Mouse (Mus musculus) c-Kit-positive CD71-negative TER-119-negative erythroid progenitor cells, embryonic 14.5 days (primary cell): ENCODE data around the gene Prepl.

Experiments
- DNase-seq: peaks from one replicate; pipeline ENCODE4 v3.0.0-alpha.2; 2013; ENCODE audit warnings: low read depth

Gene Prepl

DNA sequence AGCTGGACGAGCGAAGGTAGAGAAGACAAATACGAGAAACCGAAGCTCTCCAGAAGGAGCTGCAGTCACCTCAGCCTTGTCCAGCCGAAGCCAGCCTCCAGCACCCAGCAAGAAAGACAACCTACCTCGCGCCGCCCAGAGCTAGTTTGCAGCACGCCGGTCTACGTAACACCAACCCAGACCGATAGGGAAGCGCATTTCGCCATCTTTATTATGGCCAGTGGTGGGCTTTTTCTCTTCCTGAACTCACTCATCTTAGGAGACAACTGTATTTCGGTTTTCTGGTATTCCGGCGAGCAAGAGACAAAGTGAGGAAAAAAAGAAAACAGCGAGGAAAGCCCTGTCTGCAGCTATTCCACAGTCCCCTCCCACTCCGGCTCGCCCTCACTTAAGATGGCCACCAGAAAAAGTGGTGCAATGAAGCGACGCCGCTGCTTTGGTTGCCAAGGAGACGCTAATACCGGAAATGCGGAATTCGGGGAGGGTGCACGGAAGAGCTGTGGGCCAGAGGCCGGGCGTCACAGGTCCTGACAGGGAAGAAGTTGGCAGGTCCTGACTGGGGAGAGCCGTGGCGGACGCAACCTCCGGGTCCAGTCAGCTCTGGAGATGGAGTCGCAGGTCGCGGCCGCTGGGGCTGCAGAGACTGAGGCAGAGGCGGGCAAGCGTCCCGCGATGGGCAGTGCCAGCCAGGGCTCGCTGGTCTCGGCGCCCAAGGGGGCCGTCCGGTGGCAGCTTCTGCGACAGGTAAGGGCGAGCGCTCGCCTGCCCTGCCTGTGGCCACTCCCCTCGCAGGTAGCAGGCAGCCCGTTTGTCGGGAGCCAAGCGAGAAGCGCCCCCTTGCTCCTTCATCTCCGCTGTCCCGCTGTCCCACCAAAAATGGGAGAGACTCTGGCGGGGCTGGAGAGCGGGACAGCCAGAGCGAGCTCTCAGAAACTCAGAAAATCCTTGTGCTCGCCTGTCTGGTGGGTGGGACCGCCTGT lies at the start of gene Prepl, which contains the start of gene Camkmt:
Prepl (minus strand) TSS at position 122 of the 980 bp plus-strand sequence.
Camkmt (plus strand) TSS at position 433 of the 980 bp plus-strand sequence.
- peak; percentile 96 for DNase-seq

GRCm38 (mm10) chr17:85138393-85138792 lies 48.4 kb upstream of the Prepl start:
- DNase-seq: no peak

- DNase-seq: peak; percentile 30
Measured at GRCm38 (mm10) chr17:85116643-85117042, 26.6 kb upstream of the Prepl start.

DNA sequence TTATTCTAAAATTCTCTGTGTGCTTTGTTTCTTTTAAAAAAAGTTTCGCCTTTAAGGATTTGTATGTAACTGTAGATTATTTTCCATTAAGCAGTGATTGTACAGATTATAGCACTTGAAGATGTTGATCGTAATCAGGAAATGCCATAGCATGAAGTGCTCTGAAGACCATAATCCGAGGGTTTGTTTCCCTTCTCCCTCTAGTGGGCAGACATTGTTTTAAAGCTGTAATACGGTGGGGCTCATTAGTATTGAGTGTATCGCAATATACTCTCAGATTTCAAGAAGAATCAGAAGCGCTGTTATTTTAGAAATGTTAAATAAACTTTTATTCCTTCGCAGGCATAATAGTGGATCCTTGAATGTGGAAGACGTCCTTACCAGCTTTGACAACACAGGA lies 23.4 kb upstream of the Prepl start:
- no peak for DNase-seq

GRCm38 (mm10) chr17:85110640-85111039 lies 20.6 kb upstream of the Prepl start:
- no peak for DNase-seq

- DNase-seq: no peak
Measured at GRCm38 (mm10) chr17:85103310-85103709, 13.3 kb upstream of the Prepl start.

- no peak for DNase-seq
Measured at GRCm38 (mm10) chr17:85101751-85102150, 11.7 kb upstream of the Prepl start.

GRCm38 (mm10) chr17:85100232-85100631 lies 10.2 kb upstream of the Prepl start:
- no peak for DNase-seq

DNA sequence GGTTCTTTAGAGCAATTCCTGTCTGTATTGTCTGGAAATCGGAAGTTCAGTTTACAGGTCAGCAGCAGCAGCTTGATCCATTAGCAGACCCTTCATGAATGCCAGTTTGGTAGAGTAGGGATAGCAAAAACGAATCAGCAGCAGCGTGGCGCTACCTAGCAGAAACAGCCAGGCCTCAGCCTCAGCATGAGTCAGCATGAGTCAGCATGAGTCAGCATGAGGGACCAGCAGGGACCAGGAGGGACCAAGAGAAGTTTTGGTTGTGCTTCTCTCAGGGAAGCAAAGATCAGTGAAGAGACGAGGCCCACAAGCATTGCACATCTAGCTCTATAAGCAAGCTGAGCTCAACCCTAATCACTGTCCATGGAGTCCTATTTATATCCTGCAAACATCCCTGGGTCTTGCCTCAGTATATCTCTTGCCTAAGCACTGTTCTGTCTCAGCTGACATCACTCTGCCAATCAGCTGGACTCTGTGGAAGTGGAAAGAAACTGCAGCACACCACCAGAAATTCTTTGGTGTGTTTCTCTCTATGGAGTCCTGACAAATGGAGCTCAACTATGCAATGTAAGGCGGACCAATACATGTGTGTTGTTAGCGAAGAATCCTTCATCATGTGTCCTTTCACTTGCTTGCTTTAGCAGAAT lies 8.8 kb upstream of the Prepl start:
- no peak for DNase-seq

GRCm38 (mm10) chr17:85096396-85096795 lies 6.4 kb upstream of the Prepl start:
- DNase-seq: no peak

DNA sequence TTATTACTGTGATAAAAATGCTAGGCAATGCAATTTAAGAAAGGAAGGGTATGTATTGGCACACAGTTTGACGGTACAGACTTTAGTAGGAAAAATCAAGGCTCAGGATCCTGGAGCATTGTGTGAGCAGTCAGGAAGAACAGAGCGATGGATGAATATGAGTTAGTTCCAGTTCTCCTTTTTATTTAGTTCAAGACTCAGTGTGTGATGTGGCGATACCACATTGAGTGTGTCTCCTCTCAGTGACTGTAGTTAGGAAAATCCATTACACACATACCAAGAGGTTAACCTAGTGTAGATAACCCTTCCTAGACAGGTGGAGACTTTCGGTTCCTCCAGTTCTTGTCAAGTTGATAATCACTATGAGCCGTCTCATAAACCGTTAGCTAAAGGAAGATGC lies 1.7 kb upstream of the Prepl start:
- DNase-seq: no peak

DNA sequence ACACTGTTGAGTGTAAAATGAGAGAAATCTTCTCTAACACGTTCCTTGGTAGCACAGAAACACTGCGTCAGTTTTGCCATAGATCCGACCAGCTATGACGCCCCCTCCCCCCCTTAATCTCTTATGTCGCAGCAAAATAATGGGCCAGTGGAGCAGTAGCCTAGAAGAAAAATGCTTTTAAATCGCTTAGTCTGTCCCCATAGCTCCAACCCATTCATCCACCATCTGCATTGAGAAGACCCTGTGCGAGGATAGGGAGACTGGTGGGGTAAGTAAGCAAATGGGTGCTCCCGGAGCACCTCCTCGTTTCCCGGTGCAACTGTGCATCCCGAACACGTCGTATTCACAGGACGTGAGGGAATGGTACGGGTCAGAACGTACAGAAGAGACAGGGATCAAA lies 420 bp downstream of the Prepl start:
- DNase-seq: no peak

- no peak for DNase-seq
Measured at GRCm38 (mm10) chr17:85089011-85089410, 1.0 kb downstream of the Prepl start.

DNA sequence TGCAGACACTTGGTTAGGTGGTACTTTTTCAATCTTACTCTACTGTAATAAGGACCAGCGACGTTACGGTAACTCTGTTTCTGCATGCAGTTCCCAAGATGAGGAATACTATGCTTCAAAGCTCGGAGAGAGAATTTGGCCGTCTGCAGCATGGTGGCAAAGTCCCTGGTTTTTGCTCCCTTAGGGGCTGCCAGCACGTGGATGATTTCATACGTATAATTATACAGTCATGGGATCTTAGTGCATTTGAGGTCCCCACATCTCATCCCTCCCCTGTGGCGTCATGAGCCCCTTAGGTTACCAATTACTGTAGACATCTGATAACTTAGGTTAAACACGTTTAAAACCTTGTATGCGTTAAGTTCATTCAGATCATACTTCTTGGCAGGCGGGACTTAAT lies 1.6 kb downstream of the Prepl start:
- no peak for DNase-seq

DNA sequence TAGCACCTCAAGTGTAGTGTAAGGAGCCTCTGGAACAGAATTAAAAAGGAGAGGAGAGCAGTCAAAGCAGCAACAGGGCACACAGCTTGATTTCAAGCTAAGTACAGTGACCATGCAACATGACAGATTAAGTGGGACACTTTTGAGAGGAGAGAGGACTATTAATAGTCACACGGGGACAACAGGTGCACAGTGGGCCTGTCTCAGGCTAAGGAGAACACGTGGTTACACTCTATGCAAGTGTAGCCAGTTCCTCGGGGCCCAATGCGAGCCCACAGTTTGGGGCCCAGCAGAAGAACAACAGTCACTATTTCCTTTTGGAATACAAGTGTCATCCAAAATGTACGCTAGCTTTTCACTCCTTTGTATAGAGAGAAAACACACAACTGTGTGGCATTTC lies 2.5 kb downstream of the Prepl start:
- no peak for DNase-seq

DNA sequence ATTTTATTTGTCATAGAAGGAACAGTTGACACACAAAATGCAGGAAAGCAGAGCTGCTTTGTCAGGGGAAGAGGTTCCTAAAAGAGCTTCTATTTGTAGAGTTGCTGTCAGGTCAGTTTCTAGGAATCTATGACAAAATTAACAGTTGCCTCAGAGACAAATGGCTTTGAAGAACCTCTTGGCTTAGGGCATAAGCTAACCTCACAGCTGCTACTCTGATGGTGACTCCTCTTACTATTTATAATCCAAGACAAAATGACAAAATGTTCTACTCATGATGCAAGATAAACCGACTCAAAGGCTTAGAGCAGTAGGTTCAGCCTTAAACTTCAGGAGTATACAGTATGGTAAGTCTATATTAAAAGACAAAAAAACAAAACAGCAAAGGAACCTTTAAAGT lies 3.5 kb downstream of the Prepl start:
- no peak for DNase-seq

DNA sequence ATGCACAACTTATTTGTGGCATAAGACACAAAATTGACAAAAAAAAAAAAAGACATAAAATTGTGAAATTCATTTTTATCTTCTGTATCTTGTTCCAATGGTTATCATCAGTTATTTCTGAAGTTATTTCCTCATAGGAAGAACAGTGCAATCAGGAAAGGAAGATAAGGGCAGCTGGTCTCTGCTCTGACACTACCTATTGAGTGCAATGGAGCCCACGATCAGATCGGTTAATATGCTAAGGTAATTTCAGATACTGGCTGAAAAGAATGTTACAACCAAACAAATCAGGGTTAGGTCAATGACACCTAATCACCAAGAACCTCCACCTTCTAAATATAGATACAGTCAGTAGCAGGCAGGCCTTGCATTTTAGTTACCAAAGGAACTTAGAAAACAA lies 4.7 kb downstream of the Prepl start:
- DNase-seq: no peak

DNA sequence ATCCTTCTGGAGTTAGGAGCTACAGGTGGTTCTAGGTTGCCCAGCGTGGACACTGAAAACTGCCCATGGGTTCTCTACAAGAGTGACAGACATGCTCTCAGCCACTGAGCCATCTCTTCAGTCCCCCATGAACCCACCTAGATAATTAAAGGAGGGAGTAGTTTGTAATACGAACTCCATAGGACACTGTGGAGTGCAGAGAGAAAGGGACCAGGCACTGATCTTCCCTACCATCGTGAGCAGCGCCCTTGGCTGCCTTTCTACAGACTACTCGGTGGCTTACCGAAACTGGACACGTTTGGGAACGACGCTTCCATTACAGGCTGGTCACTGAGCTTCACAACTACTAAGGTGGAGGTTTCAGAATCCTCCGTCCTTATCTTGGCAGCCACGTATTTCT lies 9.3 kb downstream of the Prepl start:
- no peak for DNase-seq

GRCm38 (mm10) chr17:85079276-85079675 lies 10.8 kb downstream of the Prepl start:
- no peak for DNase-seq

DNA sequence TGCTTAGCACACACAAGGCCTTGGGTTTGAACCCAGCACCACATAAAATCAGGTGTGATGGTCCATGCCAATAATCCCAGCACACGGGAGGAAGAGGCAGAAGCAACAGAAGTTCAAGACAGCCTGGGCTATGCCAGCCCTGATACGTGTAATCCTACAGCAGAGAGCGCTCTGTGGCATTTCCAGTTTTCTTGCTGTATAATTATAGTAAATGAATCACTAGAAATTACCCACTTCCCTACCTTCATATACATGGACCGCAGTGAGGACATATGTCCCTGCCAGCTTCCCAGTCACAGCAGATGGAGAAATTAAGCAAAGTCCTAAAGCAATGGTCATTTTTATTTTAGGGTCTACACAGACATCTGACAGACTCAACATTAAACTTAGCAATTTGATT lies 16.0 kb downstream of the Prepl start:
- no peak for DNase-seq

- DNase-seq: no peak
Measured at GRCm38 (mm10) chr17:85073214-85073613, 16.8 kb downstream of the Prepl start.

DNA sequence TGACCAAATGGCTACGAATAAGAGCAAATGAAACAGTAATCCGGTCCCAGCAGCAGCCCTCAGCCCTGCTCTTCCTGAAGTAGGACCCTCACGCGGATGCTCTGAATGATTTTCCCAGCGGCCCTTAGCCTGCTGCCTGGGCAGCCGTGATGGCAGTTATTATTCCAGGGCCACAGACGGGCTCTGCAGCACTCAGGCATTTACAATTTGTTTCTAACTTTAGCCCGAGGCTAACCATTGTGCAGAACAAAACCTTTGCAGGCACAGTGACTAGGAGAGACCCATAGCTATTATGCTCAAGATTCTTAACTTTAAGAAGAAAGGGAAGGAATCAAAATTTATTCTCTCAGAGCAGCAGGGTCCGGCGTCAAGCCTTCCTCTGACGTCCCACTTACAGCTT lies 17.7 kb downstream of the Prepl start:
- no peak for DNase-seq

DNA sequence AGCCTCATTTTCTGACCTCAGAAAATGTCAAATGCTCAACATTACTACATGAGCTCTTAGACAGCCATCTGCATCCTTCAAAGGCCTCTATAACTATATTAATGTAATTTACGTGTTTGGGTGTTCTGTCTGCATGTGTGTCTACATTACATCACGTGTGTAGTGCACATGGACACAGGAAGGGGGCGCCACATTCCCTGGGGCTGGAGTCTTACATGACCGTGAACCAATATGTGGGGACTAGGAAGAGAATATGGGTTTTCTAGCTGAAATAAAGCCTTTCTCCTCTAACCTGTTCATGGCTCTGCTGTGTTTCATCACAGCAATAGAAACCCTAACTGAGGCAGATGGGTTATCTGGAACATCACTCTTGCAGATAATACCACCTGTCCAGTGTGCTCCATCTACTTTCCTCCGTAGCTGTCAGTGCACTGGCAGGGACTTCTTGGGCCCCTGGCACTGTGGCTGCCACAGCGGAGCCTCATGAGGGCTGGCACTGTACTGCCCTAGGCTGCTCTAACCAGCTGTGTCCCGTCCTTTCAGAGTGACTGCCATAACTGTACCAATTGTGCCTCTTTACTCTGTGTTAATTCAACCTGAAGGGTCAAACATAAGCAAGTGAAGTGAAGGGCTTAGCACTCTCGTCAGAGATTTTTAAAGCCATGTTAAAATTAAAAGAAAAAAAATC lies 18.8 kb downstream of the Prepl start:
- no peak for DNase-seq
